Mouse (Mus musculus) limb, embryonic 11.5 days (tissue): ENCODE results near the gene Slc44a5. TPM values are rescaled to one million over a fixed set of nuclear protein-coding genes. Genes with fewer than 3 reads are reported as not detected.

Experiments
- ATAC-seq: fragments of 200-750 bp; cut with Nextera tagmentation; 2 replicates; pipeline ENCODE4 v1.8.0; 2017; ENCODE audit warnings: low read depth; ENCODE audit not compliant: insufficient number of reproducible peaks, low FRiP score, low TSS enrichment
- DNase-seq: peaks from one replicate; pipeline ENCODE4 v3.0.0-alpha.2; 2015; ENCODE audit warnings: low spot score
- H3K27ac ChIP-seq: fragments of 300-500 bp; sonication (generic); replicated peaks from 2 replicates; pipeline ENCODE4 v1.5.1; 2014; ENCODE audit warnings: low read depth, mild to moderate bottlenecking, low read length
- H3K27me3 ChIP-seq: fragments of 300-500 bp; sonication (generic); 2 replicates; pipeline ENCODE4 v1.6.1; 2014; ENCODE audit warnings: mild to moderate bottlenecking, low read length, mixed read lengths; ENCODE audit not compliant: control insufficient read depth, insufficient read depth
- H3K36me3 ChIP-seq: fragments of 300-500 bp; sonication (generic); 2 replicates; pipeline ENCODE4 v1.6.1; 2014; ENCODE audit warnings: mild to moderate bottlenecking, low read length, moderate library complexity, mixed read lengths; ENCODE audit not compliant: control insufficient read depth, insufficient read depth
- H3K4me1 ChIP-seq: fragments of 300-500 bp; sonication (generic); 2 replicates; pipeline ENCODE4 v1.6.1; 2014; ENCODE audit warnings: low read length, mixed read lengths; ENCODE audit not compliant: control insufficient read depth, insufficient read depth
- H3K4me2 ChIP-seq: fragments of 300-500 bp; sonication (generic); 2 replicates; pipeline ENCODE4 v1.6.1; 2014; ENCODE audit warnings: low read depth, mild to moderate bottlenecking, moderate library complexity; ENCODE audit not compliant: severe bottlenecking
- H3K4me3 ChIP-seq: fragments of 300-500 bp; sonication (generic); 2 replicates; pipeline ENCODE4 v1.5.1; 2014; ENCODE audit warnings: low read depth, low read length
- H3K9ac ChIP-seq: fragments of 300-500 bp; sonication (generic); 2 replicates; pipeline ENCODE4 v1.6.1; 2014; ENCODE audit warnings: mild to moderate bottlenecking, low read length
- H3K9me3 ChIP-seq: fragments of 300-500 bp; sonication (generic); 2 replicates; pipeline ENCODE4 v1.6.1; 2016; ENCODE audit warnings: low read length; ENCODE audit not compliant: control insufficient read depth
- WGBS: fragments of 180-500 bp; shearing (Covaris S2); extraction: QIAGEN DNeasy Blood & Tissue Kit; methylation state at CpG from one replicate; pipeline ENCODE4 v1.1.7; 2014; 5-methylcytosine and 5-hydroxymethylcytosine counted together
- polyA plus RNA-seq: library from polyadenylated mRNA; unstranded; fragments of >200 nt; fragmentation: Nextera tagmentation; extraction: Ambion mirVana; gene quantifications from 2 replicates; pipeline ENCODE4 v1.2.1, GENCODE M21; 2014

Gene Slc44a5
- polyA plus RNA-seq, 1 experiment from 2014 or later = 0.39 TPM

- Histone ChIP-seq H3K4me1 (no peaks in the 10 kb centered on the region), H3K9me3 (no peaks in the 10 kb centered on the region), H3K27ac (no peak overlapping the region), H3K4me3 (no peak overlapping the region), H3K27me3 (no peaks in the 10 kb centered on the region), H3K4me2 (no peak overlapping the region), H3K36me3 (no peaks in the 10 kb centered on the region), H3K9ac (no peak overlapping the region)
- 71% methylated on average over 6 of the region's 6 CpGs for WGBS
- DNase-seq = no peak
- ATAC-seq = no peak
Observed at GRCm38 (mm10) chr3:154118992-154119603, 145.9 kb downstream of the Slc44a5 start.

- WGBS = 89% methylated on average over 3 of the region's 3 CpGs
- Histone ChIP-seq H3K4me2 (no peak overlapping the region), H3K36me3 (no peaks in the 10 kb centered on the region), H3K4me1 (no peaks in the 10 kb centered on the region), H3K9ac (no peak overlapping the region), H3K4me3 (no peak overlapping the region), H3K27ac (no peak overlapping the region), H3K27me3 (no peaks in the 10 kb centered on the region), H3K9me3 (no peaks in the 10 kb centered on the region)
- no peak for DNase-seq
- ATAC-seq = no peak
Observed at GRCm38 (mm10) chr3:154122531-154122930, 149.3 kb downstream of the Slc44a5 start.

- H3K27me3 ChIP-seq = no peaks in the 10 kb centered on the region
- no peak overlapping the region for H3K4me2 ChIP-seq
- H3K9me3 ChIP-seq = no peaks in the 10 kb centered on the region
- no peaks in the 10 kb centered on the region for H3K4me1 ChIP-seq
- ATAC-seq (no peak), DNase-seq (no peak)
- no peak overlapping the region for H3K4me3 ChIP-seq
- 93% methylated on average over 15 of the region's 15 CpGs for WGBS
- H3K9ac ChIP-seq = no peak overlapping the region
- H3K36me3 ChIP-seq = no peaks in the 10 kb centered on the region
- H3K27ac ChIP-seq = no peak overlapping the region
Observed at GRCm38 (mm10) chr3:154124890-154125575, 151.8 kb downstream of the Slc44a5 start.

- Histone ChIP-seq H3K27me3 (no peaks in the 10 kb centered on the region), H3K9me3 (no peaks in the 10 kb centered on the region), H3K4me1 (no peaks in the 10 kb centered on the region), H3K4me3 (no peak overlapping the region), H3K9ac (no peak overlapping the region), H3K4me2 (no peak overlapping the region), H3K27ac (no peak overlapping the region), H3K36me3 (no peaks in the 10 kb centered on the region)
- DNase-seq (no peak), ATAC-seq (no peak)
- 76% methylated on average over 7 of the region's 7 CpGs for WGBS
Observed at GRCm38 (mm10) chr3:154125768-154126376, 152.6 kb downstream of the Slc44a5 start.

GRCm38 (mm10) chr3:154127246-154127645, 154.0 kb downstream of the Slc44a5 start:
- no peak overlapping the region for H3K4me2 ChIP-seq
- 86% methylated on average over 3 of the region's 3 CpGs for WGBS
- DNase-seq = no peak
- no peaks in the 10 kb centered on the region for H3K27me3 ChIP-seq
- no peak overlapping the region for H3K27ac ChIP-seq
- no peaks in the 10 kb centered on the region for H3K4me1 ChIP-seq
- H3K36me3 ChIP-seq = no peaks in the 10 kb centered on the region
- H3K4me3 ChIP-seq = no peak overlapping the region
- H3K9ac ChIP-seq = no peak overlapping the region
- ATAC-seq = no peak
- no peaks in the 10 kb centered on the region for H3K9me3 ChIP-seq

GRCm38 (mm10) chr3:154129036-154129435, 155.8 kb downstream of the Slc44a5 start:
- H3K4me2 ChIP-seq = no peak overlapping the region
- 76% methylated on average over 4 of the region's 4 CpGs for WGBS
- no peaks in the 10 kb centered on the region for H3K9me3 ChIP-seq
- H3K27me3 ChIP-seq = no peaks in the 10 kb centered on the region
- no peak overlapping the region for H3K4me3 ChIP-seq
- no peak overlapping the region for H3K9ac ChIP-seq
- ATAC-seq (no peak), DNase-seq (no peak)
- H3K4me1 ChIP-seq = no peaks in the 10 kb centered on the region
- no peak overlapping the region for H3K27ac ChIP-seq
- no peaks in the 10 kb centered on the region for H3K36me3 ChIP-seq

- no peak for DNase-seq
Observed at GRCm38 (mm10) chr3:154130431-154131114, 157.3 kb downstream of the Slc44a5 start.

GRCm38 (mm10) chr3:154133986-154134385, 160.8 kb downstream of the Slc44a5 start:
- H3K4me2 ChIP-seq = no peak overlapping the region
- H3K36me3 ChIP-seq = no peaks in the 10 kb centered on the region
- H3K27ac ChIP-seq = no peak overlapping the region
- H3K4me3 ChIP-seq = no peak overlapping the region
- H3K9me3 ChIP-seq = no peaks in the 10 kb centered on the region
- H3K9ac ChIP-seq = no peak overlapping the region
- WGBS = 84% methylated on average over 6 of the region's 6 CpGs
- no peaks in the 10 kb centered on the region for H3K4me1 ChIP-seq
- DNase-seq = no peak
- no peaks in the 10 kb centered on the region for H3K27me3 ChIP-seq
- no peak for ATAC-seq

More at GRCm38 (mm10) chr3:154130431-154131114, 157.3 kb downstream of the Slc44a5 start:
- H3K36me3 ChIP-seq = no peaks in the 10 kb centered on the region
- no peak for ATAC-seq
- H3K4me3 ChIP-seq = no peak overlapping the region
- WGBS = 88% methylated on average over 6 of the region's 6 CpGs
- H3K9me3 ChIP-seq = no peaks in the 10 kb centered on the region
- no peaks in the 10 kb centered on the region for H3K4me1 ChIP-seq
- H3K9ac ChIP-seq = no peak overlapping the region
- no peak overlapping the region for H3K4me2 ChIP-seq
- H3K27me3 ChIP-seq = no peaks in the 10 kb centered on the region
- no peak overlapping the region for H3K27ac ChIP-seq
